Mouse (Mus musculus) liver, adult 2 months (tissue): ENCODE results near the gene Col28a1.

Experiments used
- CTCF ChIP-seq: fragments of 200-500 bp; IDR thresholded peaks from 2 replicates; pipeline ENCODE4 v1.5.1; 2011; ENCODE audit warnings: low read depth, low read length, control low read depth
- POLR2A ChIP-seq: fragments of 200-500 bp; IDR thresholded peaks from 2 replicates; pipeline ENCODE4 v1.6.1; 2011; ENCODE audit warnings: low read length, control low read depth; ENCODE audit not compliant: insufficient read depth; ENCODE audit errors: extremely low read depth

- TF ChIP-seq POLR2A (no peak), CTCF (no peak)
These were observed 133.2 kb downstream of the Col28a1 start for GRCm38 (mm10) chr6:8059199-8059598.
